Mouse (Mus musculus) right cerebral cortex, adult 18-20 months (tissue): Measurements from ENCODE around the gene Eif2s1.
"Not testable (repeated sequence)": the region's sequence is repeated elsewhere in the genome, so short reads cannot be mapped to it uniquely, and the experiment has no call there.

ENCODE experiments used
- DNase-seq: peaks from one replicate; pipeline ENCODE4 v3.0.0; 2022; ENCODE audit warnings: mixed read lengths

The Eif2s1 gene

GRCm38 (mm10) chr12:78915561-78915960, 53.9 kb downstream of the Eif2s1 start:
- DNase-seq = no peak

- DNase-seq = no peak
Measured at GRCm38 (mm10) chr12:78916278-78916677, 54.7 kb downstream of the Eif2s1 start.

GRCm38 (mm10) chr12:78918227-78919078, 56.8 kb downstream of the Eif2s1 start:
- peak; percentile 88 for DNase-seq

GRCm38 (mm10) chr12:78919079-78919712, 57.6 kb downstream of the Eif2s1 start:
- DNase-seq = peak; percentile 81

GRCm38 (mm10) chr12:78921421-78921820, 59.8 kb downstream of the Eif2s1 start:
- no peak for DNase-seq

- DNase-seq = no peak
Measured at GRCm38 (mm10) chr12:78922058-78922457, 60.4 kb downstream of the Eif2s1 start.

GRCm38 (mm10) chr12:78922977-78923376, 61.4 kb downstream of the Eif2s1 start:
- DNase-seq = not testable (repeated sequence)

- peak; percentile 13 for DNase-seq
Measured at GRCm38 (mm10) chr12:78923539-78924189, 62.0 kb downstream of the Eif2s1 start.

GRCm38 (mm10) chr12:78927287-78927686, 65.7 kb downstream of the Eif2s1 start:
- DNase-seq = no peak

- DNase-seq = no peak
Measured at GRCm38 (mm10) chr12:78929900-78930299, 68.3 kb downstream of the Eif2s1 start.

- DNase-seq = no peak
Measured at GRCm38 (mm10) chr12:78936494-78936893, 74.9 kb downstream of the Eif2s1 start.
